Mouse (Mus musculus): Measurements from ENCODE around the gene 4632433K11Rik.

GRCm38 (mm10) chr7:5020000-5020681 lies 13.8 kb upstream of the 4632433K11Rik start, which contains the start of the genes Zfp865 and Ccdc106:
- TF ChIP-seq CTCF (IDR thresholded peaks at IDR 0.05; ENCODE audit: borderline replicate concordance, insufficient read depth, low read length) (no peak), POLR2A (IDR thresholded peaks at IDR 0.05; ENCODE audit: low read depth, low read length) (peak; percentile 63)
